25 mouse cellular contexts compared by ENCODE assay signal in the genomic region with DNA sequence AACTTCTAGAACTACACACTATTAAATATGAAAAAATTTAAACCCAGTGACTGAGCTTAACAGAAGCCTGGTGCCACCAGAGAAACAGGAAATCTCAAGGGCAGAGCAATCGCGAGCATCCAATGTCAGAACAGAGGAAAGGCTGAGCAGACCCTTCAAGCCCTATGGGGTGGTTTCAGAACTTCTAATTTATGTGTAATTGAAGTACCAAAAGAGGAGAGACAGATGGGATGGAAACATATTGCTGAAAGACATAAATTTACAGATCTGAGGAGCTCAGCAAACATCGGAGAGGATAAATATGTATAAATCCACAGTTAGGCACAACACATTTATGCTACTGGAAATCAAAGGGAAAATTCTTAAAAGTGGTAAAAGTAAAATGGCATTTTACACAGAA.
DNase-seq lines count a peak whose midpoint lies in the region; ATAC-seq and TF ChIP-seq lines count a peak whose summit lies in the region.
"Had no signal": no experiment of that assay in that cellular context is flagged by ENCODE, and none has a peak within 500 bp of the region (broad histone marks: within the 10 kb centered on the region; RNA-seq: fewer than 3 reads in every experiment).

No protein-coding gene starts in this region.

- WGBS in forebrain, embryonic 13.5 days, result 84% methylated on average over 3 of the region's 3 CpGs
- 95% methylated on average over 3 of the region's 3 CpGs for WGBS in forebrain, embryonic 11.5 days
- 73% methylated on average over 3 of the region's 3 CpGs for WGBS in forebrain, embryonic 15.5 days
- WGBS in forebrain, embryonic 10.5 days, result 93% methylated on average over 3 of the region's 3 CpGs
- WGBS in forebrain, postnatal 0 days, result 58% methylated on average over 3 of the region's 3 CpGs
- WGBS in midbrain, embryonic 16.5 days, result 69% methylated on average over 3 of the region's 3 CpGs

- H3K4me3 ChIP-seq in forebrain, embryonic 13.5 days, result no peak overlapping the region
- H3K4me3 ChIP-seq in forebrain, embryonic 11.5 days (ENCODE audit: low read depth, low read length), result no peak overlapping the region
- H3K4me3 ChIP-seq in forebrain, embryonic 15.5 days, result no peak overlapping the region
- no peak overlapping the region for H3K4me3 ChIP-seq in forebrain, embryonic 10.5 days
- no peak overlapping the region for H3K4me3 ChIP-seq in forebrain, postnatal 0 days (ENCODE audit: low read depth, low read length)
- no peak overlapping the region for H3K4me3 ChIP-seq in midbrain, embryonic 16.5 days (ENCODE audit: low read depth, low read length)
- H3K4me3 ChIP-seq: embryonic facial prominence, embryonic 13.5 days; embryonic facial prominence, embryonic 15.5 days; erythroblast, embryonic 14.5 days had no signal

- no peak overlapping the region for H3K4me2 ChIP-seq in forebrain, embryonic 13.5 days
- H3K4me2 ChIP-seq in forebrain, embryonic 11.5 days (ENCODE audit: low read depth, low read length, severe bottlenecking), result no peak overlapping the region
- H3K4me2 ChIP-seq in forebrain, embryonic 15.5 days (replicated peaks), result no peak overlapping the region
- no peak overlapping the region for H3K4me2 ChIP-seq in forebrain, postnatal 0 days (ENCODE audit: low read depth)
- no peak overlapping the region for H3K4me2 ChIP-seq in midbrain, embryonic 16.5 days (ENCODE audit: low read length)
- H3K4me2 ChIP-seq: embryonic facial prominence, embryonic 13.5 days; embryonic facial prominence, embryonic 15.5 days had no signal

- no peaks in the 10 kb centered on the region for H3K9me3 ChIP-seq in forebrain, embryonic 13.5 days (replicated peaks)
- H3K9me3 ChIP-seq in forebrain, embryonic 11.5 days (ENCODE audit: control insufficient read depth, low read length), result no peaks in the 10 kb centered on the region
- no peaks in the 10 kb centered on the region for H3K9me3 ChIP-seq in forebrain, embryonic 15.5 days
- H3K9me3 ChIP-seq in forebrain, embryonic 10.5 days, result no peaks in the 10 kb centered on the region
- H3K9me3 ChIP-seq in forebrain, postnatal 0 days (ENCODE audit: low read length), result no peaks in the 10 kb centered on the region
- H3K9me3 ChIP-seq in midbrain, embryonic 16.5 days (replicated peaks; ENCODE audit: control insufficient read depth, low read length, poor library complexity, severe bottlenecking), result no peaks in the 10 kb centered on the region
- H3K9me3 ChIP-seq: embryonic facial prominence, embryonic 13.5 days; embryonic facial prominence, embryonic 15.5 days had no signal

- H3K27me3 ChIP-seq in forebrain, embryonic 13.5 days, result no peaks in the 10 kb centered on the region
- H3K27me3 ChIP-seq in forebrain, embryonic 11.5 days (ENCODE audit: control insufficient read depth, insufficient read depth, low read length), result no peaks in the 10 kb centered on the region
- H3K27me3 ChIP-seq in forebrain, embryonic 15.5 days, result no peaks in the 10 kb centered on the region
- H3K27me3 ChIP-seq in forebrain, embryonic 10.5 days (ENCODE audit: poor library complexity, severe bottlenecking), result no peaks in the 10 kb centered on the region
- H3K27me3 ChIP-seq in forebrain, postnatal 0 days (ENCODE audit: insufficient read depth, low read length), result no peaks in the 10 kb centered on the region
- H3K27me3 ChIP-seq in midbrain, embryonic 16.5 days (ENCODE audit: control insufficient read depth, insufficient read depth, low read depth, low read length), result no peaks in the 10 kb centered on the region
- H3K27me3 ChIP-seq: CH12.LX; embryonic facial prominence, embryonic 13.5 days; embryonic facial prominence, embryonic 15.5 days had no signal

- H3K4me1 ChIP-seq in forebrain, embryonic 13.5 days, result 0 out of 2 replicates have a peak, but pooled peaks cover 3% of the 10 kb centered on the region
- no peaks in the 10 kb centered on the region for H3K4me1 ChIP-seq in forebrain, embryonic 11.5 days (replicated peaks; ENCODE audit: control insufficient read depth, insufficient read depth, low read length)
- no peaks in the 10 kb centered on the region; the same call in 1 of the 2 replicates for H3K4me1 ChIP-seq in forebrain, embryonic 15.5 days
- H3K4me1 ChIP-seq in forebrain, embryonic 10.5 days, result no peaks in the 10 kb centered on the region
- no peaks in the 10 kb centered on the region for H3K4me1 ChIP-seq in forebrain, postnatal 0 days (ENCODE audit: insufficient read depth)
- no peaks in the 10 kb centered on the region for H3K4me1 ChIP-seq in midbrain, embryonic 16.5 days (ENCODE audit: control insufficient read depth, insufficient read depth, low read length)
- H3K4me1 ChIP-seq: embryonic facial prominence, embryonic 13.5 days; embryonic facial prominence, embryonic 15.5 days had no signal

- TF ChIP-seq CTCF in forebrain, postnatal 0 days (IDR thresholded peaks at IDR 0.05; ENCODE audit: low read depth), result no peak

- ATAC-seq in forebrain, embryonic 13.5 days, result peak; percentile 38; the same call in 1 of the 2 replicates
- ATAC-seq in forebrain, embryonic 11.5 days (replicated peaks; ENCODE audit: low FRiP score), result no peak
- ATAC-seq in forebrain, embryonic 15.5 days (replicated peaks), result 0 out of 2 replicates have a peak, but pooled peaks have one; percentile 53
- peak; percentile 81 for ATAC-seq in forebrain, postnatal 0 days
- no peak for ATAC-seq in midbrain, embryonic 16.5 days
- ATAC-seq: activated CD4-positive, CD25-positive, alpha-beta regulatory T cell, adult 4 months; CD4-positive, CD25-positive, alpha-beta regulatory T cell, adult 4 months; Patski had no signal

- no peaks in the 10 kb centered on the region for H3K36me3 ChIP-seq in forebrain, embryonic 13.5 days (ENCODE audit: poor library complexity, severe bottlenecking)
- H3K36me3 ChIP-seq in forebrain, embryonic 11.5 days (ENCODE audit: control insufficient read depth, insufficient read depth, low read length), result no peaks in the 10 kb centered on the region
- H3K36me3 ChIP-seq in forebrain, embryonic 15.5 days, result no peaks in the 10 kb centered on the region
- no peaks in the 10 kb centered on the region for H3K36me3 ChIP-seq in forebrain, embryonic 10.5 days (replicated peaks)
- H3K36me3 ChIP-seq in forebrain, postnatal 0 days (ENCODE audit: insufficient read depth), result no peaks in the 10 kb centered on the region
- no peaks in the 10 kb centered on the region for H3K36me3 ChIP-seq in midbrain, embryonic 16.5 days (ENCODE audit: control insufficient read depth, insufficient read depth, low read length)
- H3K36me3 ChIP-seq: embryonic facial prominence, embryonic 13.5 days; embryonic facial prominence, embryonic 15.5 days; G1E had no signal

- DNase-seq in forebrain, embryonic 11.5 days (ENCODE audit: low spot score), result no peak
- DNase-seq in forebrain, embryonic 10.5 days (ENCODE audit: extremely low spot score, low spot score), result no peak
- peak; percentile 36 for DNase-seq in forebrain, postnatal 0 days
- DNase-seq: adrenal gland, adult 8-10 months; adrenal gland, postnatal 14 days; adrenal gland, postnatal 36 days; B cell, adult 2 months; cerebellum, adult 11 months; cerebellum, adult 18-20 months; cerebellum, adult 8-10 months; cerebellum, adult 9-11 months; cerebellum, postnatal 14 days; cerebellum, postnatal 36 days; embryo, embryonic 11 days had no signal

- no peak overlapping the region for H3K9ac ChIP-seq in forebrain, embryonic 13.5 days
- no peak overlapping the region for H3K9ac ChIP-seq in forebrain, embryonic 11.5 days (ENCODE audit: low read length)
- no peak overlapping the region for H3K9ac ChIP-seq in forebrain, embryonic 15.5 days (replicated peaks)
- H3K9ac ChIP-seq in forebrain, postnatal 0 days, result no peak overlapping the region
- H3K9ac ChIP-seq in midbrain, embryonic 16.5 days (ENCODE audit: low read depth, low read length), result no peak overlapping the region
- H3K9ac ChIP-seq: embryonic facial prominence, embryonic 13.5 days; embryonic facial prominence, embryonic 15.5 days had no signal

- no peak overlapping the region for H3K27ac ChIP-seq in forebrain, embryonic 13.5 days
- H3K27ac ChIP-seq in forebrain, embryonic 11.5 days (ENCODE audit: low read depth, low read length), result no peak overlapping the region
- no peak overlapping the region for H3K27ac ChIP-seq in forebrain, embryonic 15.5 days (replicated peaks)
- no peak overlapping the region for H3K27ac ChIP-seq in forebrain, embryonic 10.5 days
- no peak overlapping the region for H3K27ac ChIP-seq in forebrain, postnatal 0 days (ENCODE audit: low read depth, low read length)
- H3K27ac ChIP-seq in midbrain, embryonic 16.5 days (ENCODE audit: low read length), result no peak overlapping the region
- H3K27ac ChIP-seq: embryonic facial prominence, embryonic 13.5 days; embryonic facial prominence, embryonic 15.5 days had no signal

Comparison
In these comparisons a context has a peak if more than half of its experiments do, and no peak if none do; other contexts are left out.
1. ATAC-seq: peak in forebrain, embryonic 13.5 days (single experiment), forebrain, embryonic 15.5 days (single experiment) and forebrain, postnatal 0 days (single experiment); none in forebrain, embryonic 11.5 days (single experiment) and midbrain, embryonic 16.5 days (single experiment).